Mouse (Mus musculus) midbrain, embryonic 13.5 days (tissue): ENCODE results near the gene Upk3b. TPM values are rescaled to one million over a fixed set of nuclear protein-coding genes. Genes with fewer than 3 reads are reported as not detected.
A peak's percentile ranks its signal among the peaks of the same experiment; 100 is the strongest.

Experiments
- ATAC-seq: fragments of 200-750 bp; cut with Nextera tagmentation; 2 replicates; pipeline ENCODE4 v1.8.0; 2017; ENCODE audit warnings: mild to moderate bottlenecking, moderate TSS enrichment, moderate library complexity
- H3K27ac ChIP-seq: fragments of 300-500 bp; sonication (generic); 2 replicates; pipeline ENCODE4 v1.5.1; 2015; ENCODE audit warnings: inconsistent platforms, mild to moderate bottlenecking, moderate library complexity
- H3K27me3 ChIP-seq: fragments of 300-500 bp; sonication (generic); 2 replicates; pipeline ENCODE4 v1.6.1; 2015; ENCODE audit warnings: mild to moderate bottlenecking, inconsistent platforms
- H3K36me3 ChIP-seq: fragments of 300-500 bp; sonication (generic); 2 replicates; pipeline ENCODE4 v1.6.1; 2015; ENCODE audit warnings: mild to moderate bottlenecking, inconsistent platforms
- H3K4me1 ChIP-seq: fragments of 300-500 bp; sonication (generic); replicated peaks from 2 replicates; pipeline ENCODE4 v1.6.1; 2015; ENCODE audit warnings: inconsistent platforms
- H3K4me2 ChIP-seq: fragments of 300-500 bp; sonication (generic); replicated peaks from 2 replicates; pipeline ENCODE4 v1.6.1; 2015; ENCODE audit warnings: moderate library complexity, mild to moderate bottlenecking, inconsistent platforms
- H3K4me3 ChIP-seq: fragments of 300-500 bp; sonication (generic); replicated peaks from 2 replicates; pipeline ENCODE4 v1.5.1; 2015; ENCODE audit warnings: mild to moderate bottlenecking, inconsistent platforms
- H3K9ac ChIP-seq: fragments of 300-500 bp; sonication (generic); replicated peaks from 2 replicates; pipeline ENCODE4 v1.6.1; 2015; ENCODE audit warnings: mild to moderate bottlenecking, inconsistent platforms
- H3K9me3 ChIP-seq: fragments of 300-500 bp; sonication (generic); 2 replicates; pipeline ENCODE4 v1.6.1; 2016; ENCODE audit warnings: mild to moderate bottlenecking, inconsistent platforms
- whole genome bisulfite sequencing: fragments of 180-500 bp; shearing (Covaris S2); methylation state at CpG from one replicate; pipeline ENCODE4 v1.1.7; 2015; 5-methylcytosine and 5-hydroxymethylcytosine counted together
- polyA plus RNA-seq: library from polyadenylated mRNA; unstranded; fragments of >200 nt; fragmentation: Nextera tagmentation; extraction: Ambion mirVana; gene quantifications from 2 replicates; pipeline ENCODE4 v1.2.1, GENCODE M21; 2015

The Upk3b gene
- polyA plus RNA-seq, 1 experiment from 2014 or later = not detected

- ATAC-seq = no peak
- no peaks in the 10 kb centered on the region for H3K36me3 ChIP-seq
- H3K4me3 ChIP-seq = no peak overlapping the region
- WGBS = 81% methylated on average over 4 of the region's 4 CpGs
- no peak overlapping the region for H3K27ac ChIP-seq
- no peak overlapping the region for H3K9ac ChIP-seq
- peaks cover 24% of the 10 kb centered on the region for H3K4me1 ChIP-seq
- no peak overlapping the region for H3K4me2 ChIP-seq
- peaks cover 5% of the 10 kb centered on the region for H3K27me3 ChIP-seq
- H3K9me3 ChIP-seq = no peaks in the 10 kb centered on the region
Observed at GRCm38 (mm10) chr5:136082345-136082744, 44.0 kb downstream of the Upk3b start.

GRCm38 (mm10) chr5:136083669-136084107 lies 45.4 kb downstream of the Upk3b start, which contains the start of gene Rasa4:
Gene Rasa4, plus strand, starts transcription at chr5:136083916.
- Histone ChIP-seq H3K9me3 (no peaks in the 10 kb centered on the region), H3K27me3 (peaks cover 5% of the 10 kb centered on the region), H3K27ac (no peak within 1 kb of the TSS), H3K4me3 (peak within 1 kb of the TSS; percentile 58), H3K36me3 (no peaks in the 10 kb centered on the region), H3K4me2 (peak within 1 kb of the TSS; percentile 87), H3K9ac (peak within 1 kb of the TSS; percentile 65), H3K4me1 (peaks cover 29% of the 10 kb centered on the region)
- 0% methylated on average over 27 of the region's 28 CpGs for WGBS
- peak; percentile 94 for ATAC-seq

GRCm38 (mm10) chr5:136084144-136084881 lies 46.0 kb downstream of the Upk3b start:
- Histone ChIP-seq H3K9me3 (no peaks in the 10 kb centered on the region), H3K4me3 (peak overlapping the region; percentile 58), H3K4me2 (peak overlapping the region; percentile 87), H3K27me3 (peaks cover 8% of the 10 kb centered on the region), H3K9ac (peak overlapping the region; percentile 65), H3K4me1 (peaks cover 29% of the 10 kb centered on the region), H3K36me3 (no peaks in the 10 kb centered on the region), H3K27ac (no peak overlapping the region)
- ATAC-seq = no peak
- WGBS = 1% methylated on average over 23 of the region's 23 CpGs

DNA sequence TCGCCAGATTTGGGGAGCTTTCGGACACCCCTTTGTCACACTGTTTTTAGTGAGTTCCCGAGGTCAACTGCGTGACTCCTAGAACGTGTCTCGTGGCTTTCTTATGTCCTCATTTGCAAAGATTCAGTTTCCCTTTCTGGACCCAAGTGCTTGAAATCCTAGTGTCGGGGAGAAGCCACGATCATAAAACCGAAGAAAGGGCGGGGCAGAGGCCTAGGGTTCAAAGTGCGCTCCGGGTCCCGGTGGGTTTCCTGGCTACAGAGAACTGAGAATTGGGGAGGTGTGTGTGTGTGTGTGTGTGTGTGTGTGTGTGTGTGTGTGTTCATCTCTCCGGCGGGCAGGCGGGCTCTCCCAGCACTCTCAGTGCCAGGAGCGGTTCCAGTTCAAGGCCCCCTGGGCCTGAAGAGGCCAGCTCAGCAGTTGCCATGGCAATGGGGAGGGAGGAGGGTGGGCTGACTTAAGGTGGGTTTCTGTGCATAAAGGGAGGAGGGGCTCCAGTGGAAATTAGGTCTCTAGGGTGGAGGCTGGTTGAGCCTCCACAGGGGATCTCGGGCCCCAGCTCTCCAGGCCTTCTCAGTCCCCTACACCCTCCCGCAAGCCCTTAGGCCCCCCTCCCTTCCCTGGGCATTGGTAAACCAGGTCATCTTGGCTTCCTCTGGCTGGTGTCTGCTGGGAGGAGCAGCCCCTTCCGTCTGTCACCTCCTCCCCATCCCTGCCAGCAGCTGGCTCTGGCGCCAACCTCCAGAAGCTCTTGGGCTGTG lies 46.8 kb downstream of the Upk3b start:
- peak overlapping the region; percentile 58 for H3K4me3 ChIP-seq
- 4% methylated on average over 17 of the region's 21 CpGs for WGBS
- H3K9me3 ChIP-seq = no peaks in the 10 kb centered on the region

DNA sequence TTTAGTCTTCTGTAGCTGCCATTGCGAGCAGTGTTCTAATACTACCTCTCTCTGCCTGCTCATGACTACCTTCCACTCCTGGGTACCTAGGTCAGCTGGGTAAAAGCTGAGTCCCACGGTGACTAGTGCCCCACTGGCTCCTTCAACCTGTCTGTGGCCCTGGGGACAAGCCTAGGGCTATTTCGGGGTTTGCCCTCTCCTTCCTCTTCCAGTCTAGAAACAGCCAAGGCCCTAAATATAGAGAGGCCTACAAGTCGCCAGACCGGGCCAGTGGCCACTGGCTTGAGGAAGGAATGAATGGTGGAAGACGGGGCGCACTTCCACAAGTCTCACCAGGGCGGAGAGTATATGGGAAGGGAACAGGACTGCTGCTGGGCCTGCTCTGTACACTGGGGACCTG lies 48.0 kb downstream of the Upk3b start:
- 92% methylated on average over 8 of the region's 8 CpGs for WGBS
- peaks cover under 1% of the 10 kb centered on the region; the same call in 1 of the 2 replicates for H3K36me3 ChIP-seq
- peaks cover 9% of the 10 kb centered on the region for H3K27me3 ChIP-seq
- no peak overlapping the region for H3K4me2 ChIP-seq
- H3K4me1 ChIP-seq = peaks cover 29% of the 10 kb centered on the region
- H3K9ac ChIP-seq = no peak overlapping the region
- H3K4me3 ChIP-seq = no peak overlapping the region
- no peaks in the 10 kb centered on the region for H3K9me3 ChIP-seq
- no peak for ATAC-seq
- no peak overlapping the region for H3K27ac ChIP-seq

More for the DNA sequence above, 46.8 kb downstream of the Upk3b start:
- peak overlapping the region; percentile 70 for H3K27ac ChIP-seq
- H3K27me3 ChIP-seq = peaks cover 9% of the 10 kb centered on the region
- peak overlapping the region; percentile 87 for H3K4me2 ChIP-seq
- H3K4me1 ChIP-seq = peaks cover 29% of the 10 kb centered on the region
- H3K9ac ChIP-seq = peak overlapping the region; percentile 49; the same call in 1 of the 2 replicates
- peak; percentile 57 for ATAC-seq
- no peaks in the 10 kb centered on the region for H3K36me3 ChIP-seq

DNA sequence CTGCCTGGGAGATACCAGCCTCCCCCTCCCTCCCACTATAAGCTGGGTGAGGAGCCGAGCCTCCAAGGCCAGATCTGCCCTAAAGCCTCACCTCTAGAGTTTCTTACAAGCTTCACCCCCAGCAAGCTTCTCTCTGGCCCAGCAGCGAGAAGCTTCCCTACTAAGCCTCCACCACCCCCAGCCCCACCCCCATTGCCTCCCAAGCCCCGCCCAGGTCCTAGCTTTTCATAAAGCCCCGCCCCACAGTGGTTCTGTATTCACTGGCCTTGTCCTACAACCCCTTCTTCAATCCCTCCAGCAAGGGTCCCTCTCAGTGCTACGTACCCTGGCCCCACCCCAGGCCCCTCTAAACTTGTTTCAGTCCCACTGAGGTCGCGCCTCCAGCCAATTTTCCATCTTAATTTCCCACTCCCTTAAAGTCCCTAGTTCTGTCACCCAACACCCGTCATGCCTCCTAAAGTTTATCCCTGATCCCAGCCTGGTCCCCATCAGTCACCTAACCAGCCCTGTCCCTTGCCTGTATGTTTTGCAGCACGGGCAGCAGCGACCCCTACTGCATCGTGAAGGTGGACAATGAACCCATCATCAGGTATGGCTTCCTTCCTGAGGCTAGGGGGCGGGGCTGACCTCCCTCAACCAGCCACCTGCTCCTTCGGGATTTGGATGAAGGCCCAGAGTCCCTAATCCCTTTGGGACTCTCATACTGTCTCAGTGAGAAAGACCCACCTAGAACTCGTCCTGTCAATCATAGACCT lies 50.7 kb downstream of the Upk3b start:
- 16% methylated on average over 14 of the region's 14 CpGs for WGBS
- Histone ChIP-seq H3K9me3 (no peaks in the 10 kb centered on the region), H3K4me2 (no peak overlapping the region)

DNA sequence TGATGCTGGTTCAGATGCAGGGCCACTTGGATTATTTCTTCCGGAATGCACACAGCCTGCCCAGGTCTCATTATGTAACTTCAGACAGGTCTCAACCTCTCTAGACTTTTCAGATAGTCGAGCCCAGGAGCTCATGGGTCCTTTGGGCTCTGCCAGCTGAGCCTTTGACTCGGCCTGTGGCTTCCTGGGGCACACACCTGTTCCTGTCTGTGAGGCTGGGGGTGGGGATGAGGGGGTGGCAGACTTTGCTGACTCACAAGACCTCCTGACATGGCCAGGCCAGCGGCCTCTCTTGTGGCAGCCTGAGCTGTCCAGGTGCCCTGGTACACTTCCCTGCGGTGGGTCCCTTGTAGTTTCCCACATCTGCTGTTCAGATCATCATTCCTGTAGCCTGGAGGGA lies 53.6 kb downstream of the Upk3b start:
- Histone ChIP-seq H3K4me2 (no peak overlapping the region), H3K27me3 (0 out of 2 replicates have a peak, but pooled peaks cover 4% of the 10 kb centered on the region), H3K4me1 (0 out of 2 replicates have a peak, but pooled peaks cover 12% of the 10 kb centered on the region), H3K36me3 (peaks cover 4% of the 10 kb centered on the region; the same call in 1 of the 2 replicates), H3K27ac (no peak overlapping the region), H3K9ac (no peak overlapping the region), H3K4me3 (no peak overlapping the region), H3K9me3 (no peaks in the 10 kb centered on the region)
- no peak for ATAC-seq
- WGBS = 73% methylated on average over 5 of the region's 5 CpGs

More for the DNA sequence above, 50.7 kb downstream of the Upk3b start:
- Histone ChIP-seq H3K36me3 (peaks cover 4% of the 10 kb centered on the region; the same call in 1 of the 2 replicates), H3K4me3 (no peak overlapping the region), H3K9ac (no peak overlapping the region), H3K27ac (no peak overlapping the region), H3K27me3 (peaks cover 9% of the 10 kb centered on the region), H3K4me1 (peaks cover 23% of the 10 kb centered on the region)
- no peak for ATAC-seq

DNA sequence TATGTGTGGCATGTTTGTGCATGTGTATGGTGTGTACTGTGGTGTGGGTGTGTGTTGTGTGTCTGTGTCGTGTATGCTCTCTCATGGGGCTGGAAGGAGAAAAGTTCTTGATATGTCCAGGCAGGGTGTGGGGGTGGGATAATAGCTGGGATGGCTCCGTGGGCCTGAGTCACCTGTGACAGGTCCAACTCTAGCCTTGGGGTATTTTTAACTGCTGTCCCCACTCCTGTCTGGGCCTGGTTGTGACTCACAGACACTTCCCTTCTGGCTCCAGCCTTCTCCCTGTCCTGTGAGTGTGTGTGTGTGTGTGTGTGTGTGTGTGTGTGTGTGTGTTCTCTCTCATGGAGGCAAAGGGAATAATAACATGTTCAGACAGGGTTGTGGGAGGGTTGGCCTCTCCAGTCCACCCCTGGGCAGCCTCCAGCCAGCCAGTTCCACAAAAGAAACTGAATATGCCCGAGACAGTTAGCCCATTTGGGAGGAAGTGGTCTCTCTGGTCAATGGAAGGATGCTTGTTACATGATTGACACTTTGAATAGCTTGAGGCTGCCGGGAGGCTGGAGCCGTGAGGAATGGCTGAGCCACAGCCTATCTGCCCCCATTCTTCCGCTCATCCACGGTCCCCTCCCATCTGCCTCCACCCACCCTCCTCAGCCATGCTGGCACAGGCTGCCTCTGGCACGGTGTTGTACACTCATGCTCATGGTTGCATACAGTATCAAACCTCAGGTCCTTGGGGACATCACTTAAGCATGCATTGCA lies 56.1 kb downstream of the Upk3b start:
- peak; percentile 65; the same call in 1 of the 2 replicates for ATAC-seq
- Histone ChIP-seq H3K4me2 (no peak overlapping the region), H3K9ac (no peak overlapping the region), H3K4me1 (0 out of 2 replicates have a peak, but pooled peaks cover 7% of the 10 kb centered on the region), H3K27me3 (no peaks in the 10 kb centered on the region), H3K9me3 (no peaks in the 10 kb centered on the region), H3K36me3 (peaks cover 4% of the 10 kb centered on the region; the same call in 1 of the 2 replicates), H3K4me3 (no peak overlapping the region), H3K27ac (no peak overlapping the region)
- WGBS = 48% methylated on average over 8 of the region's 8 CpGs

GRCm38 (mm10) chr5:136095089-136095488 lies 56.8 kb downstream of the Upk3b start:
- no peak overlapping the region for H3K9ac ChIP-seq
- ATAC-seq = no peak
- WGBS = 73% methylated on average over 7 of the region's 7 CpGs

More at GRCm38 (mm10) chr5:136095089-136095488, 56.8 kb downstream of the Upk3b start:
- Histone ChIP-seq H3K27ac (no peak overlapping the region), H3K36me3 (peaks cover 4% of the 10 kb centered on the region; the same call in 1 of the 2 replicates), H3K4me2 (no peak overlapping the region), H3K27me3 (no peaks in the 10 kb centered on the region), H3K4me1 (0 out of 2 replicates have a peak, but pooled peaks cover 7% of the 10 kb centered on the region), H3K9me3 (no peaks in the 10 kb centered on the region), H3K4me3 (no peak overlapping the region)
